Mouse (Mus musculus) cerebellum, adult 2 months (tissue): ENCODE results near the gene Rnf41.

ENCODE experiments used
- CTCF ChIP-seq: fragments of 200-500 bp; IDR thresholded peaks from 2 replicates; pipeline ENCODE4 v1.5.1; 2011; ENCODE audit warnings: low read depth, mild to moderate bottlenecking, control low read depth, low read length, moderate library complexity, borderline replicate concordance; ENCODE audit not compliant: insufficient read depth
- POLR2A ChIP-seq: fragments of 200-500 bp; IDR thresholded peaks from 2 replicates; pipeline ENCODE4 v1.6.1; 2011; ENCODE audit warnings: low read length, control low read depth, borderline replicate concordance; ENCODE audit not compliant: insufficient read depth

GRCm38 (mm10) chr10:128378462-128378861 is 33.0 kb upstream of the Rnf41 start:
- no peak for TF ChIP-seq CTCF
- no peak for TF ChIP-seq POLR2A
